Mouse (Mus musculus) retina, adult 2 months (tissue): Measurements from ENCODE around the gene Pard3b.
"Not testable (repeated sequence)": the region's sequence is repeated elsewhere in the genome, so short reads cannot be mapped to it uniquely, and the experiment has no call there.

Experiments used
- DNase-seq: peaks from one replicate; pipeline ENCODE4 v3.0.0-alpha.2; 2012; ENCODE audit warnings: low read depth, low spot score

Pard3b gene

DNA sequence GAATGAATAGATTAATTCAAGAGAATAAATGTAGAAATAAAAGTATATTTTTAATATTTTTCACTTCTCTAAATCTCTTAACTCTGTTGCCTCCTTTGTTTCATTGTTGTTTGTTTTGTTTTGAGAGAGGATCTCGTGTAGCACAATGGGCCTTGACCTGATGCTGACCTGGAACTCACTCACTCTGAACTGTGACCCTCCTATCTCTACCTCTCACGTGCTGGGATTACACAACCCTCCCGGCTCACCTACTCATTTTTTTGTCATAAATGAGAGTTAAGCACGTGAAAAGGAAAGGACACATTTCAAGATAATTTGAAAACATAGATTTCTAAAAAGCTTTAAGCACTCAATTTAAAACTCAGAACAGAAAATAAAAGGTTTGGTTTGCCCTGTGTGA lies 928.0 kb downstream of the Pard3b start:
- DNase-seq: no peak

DNA sequence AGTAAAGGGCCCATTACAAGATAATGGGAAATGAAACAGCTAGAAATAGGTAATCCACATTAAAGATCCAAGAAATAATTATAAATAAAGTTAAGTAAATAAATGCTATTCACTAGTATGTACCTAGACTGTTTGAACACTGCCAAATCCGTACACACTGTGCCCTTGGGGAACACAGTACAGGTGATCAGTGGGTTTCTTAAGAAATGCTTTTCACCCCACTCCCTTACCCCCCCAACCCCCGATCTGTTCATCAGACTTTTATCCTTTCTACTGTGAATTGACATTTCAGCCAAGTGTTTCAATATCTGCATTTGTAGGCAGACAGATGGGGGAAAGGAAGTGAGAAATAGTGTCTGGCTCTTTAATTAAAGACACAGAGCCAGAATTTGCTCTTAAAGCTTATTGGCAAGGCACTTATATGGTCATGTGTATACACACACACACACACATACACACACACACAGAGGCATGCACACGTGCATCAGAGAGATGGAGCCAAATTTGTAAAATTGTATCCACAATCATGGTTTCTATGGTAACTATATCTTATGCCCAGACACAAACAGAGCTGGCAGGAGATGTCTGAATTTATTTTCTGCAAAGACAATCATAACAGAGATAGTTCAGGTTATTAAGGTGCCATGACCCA lies 938.4 kb downstream of the Pard3b start:
- no peak for DNase-seq

DNA sequence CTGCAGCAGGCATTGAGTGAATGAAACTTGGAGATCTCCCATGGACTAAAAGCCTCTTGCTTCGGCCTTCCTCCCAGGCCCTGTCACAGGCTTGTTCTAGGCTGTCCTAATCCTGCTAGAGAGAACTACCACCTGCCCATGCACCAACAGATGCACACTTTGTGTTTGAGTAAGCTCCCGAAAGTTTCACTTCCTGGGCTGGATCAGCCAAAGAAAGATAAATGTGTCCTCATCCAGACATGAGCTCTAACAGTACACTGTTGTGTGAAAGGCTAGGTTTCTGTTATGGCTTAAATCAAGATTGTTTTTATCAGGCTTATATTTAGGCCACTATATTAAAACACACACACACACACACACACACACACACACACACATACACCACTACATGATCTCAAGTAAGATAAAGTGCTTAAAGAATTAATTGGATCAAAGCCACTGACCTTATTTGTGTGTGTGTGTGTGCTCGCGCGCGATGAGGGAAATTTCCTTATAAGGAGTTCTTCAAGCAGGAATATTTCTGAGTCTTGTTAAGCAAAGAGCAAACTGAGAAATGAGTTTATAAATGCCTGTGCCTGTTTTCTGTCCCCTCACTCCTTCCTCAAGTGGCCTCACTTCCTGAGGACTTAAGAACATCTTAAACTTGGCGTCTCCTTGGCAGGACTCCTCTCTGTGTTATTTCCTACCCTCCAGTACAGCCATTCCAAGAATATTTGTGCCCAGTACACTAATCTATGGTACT lies 940.6 kb downstream of the Pard3b start:
- no peak for DNase-seq

DNA sequence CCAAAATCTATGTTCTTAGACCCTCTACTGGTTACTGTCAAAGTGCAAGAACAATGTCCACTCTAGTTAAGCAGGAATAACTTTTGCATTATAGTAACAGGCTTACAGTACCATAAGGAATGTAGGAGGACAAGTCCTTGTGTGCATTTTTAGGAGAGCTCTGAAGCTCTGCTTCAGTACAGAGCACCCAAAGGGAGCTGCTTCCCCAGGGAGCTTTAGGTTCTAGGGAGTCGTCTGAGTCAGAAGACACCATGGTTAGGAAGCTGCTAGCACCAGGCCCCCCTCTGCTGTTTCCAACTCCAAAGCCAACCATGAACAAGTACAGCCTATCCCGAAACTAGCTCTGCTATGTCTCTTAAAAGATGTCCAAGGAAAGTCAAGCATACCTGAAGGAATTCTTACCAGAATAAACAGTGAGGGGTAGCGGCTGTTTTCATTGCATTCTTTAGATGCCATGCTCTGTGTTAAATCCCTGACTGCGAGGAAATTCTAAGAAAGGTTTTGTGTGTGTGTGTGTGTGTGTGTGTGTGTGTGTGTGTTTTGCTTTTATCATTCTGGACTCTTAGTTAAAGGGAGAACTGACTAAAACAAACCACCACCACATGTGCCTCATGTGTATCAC lies 941.8 kb downstream of the Pard3b start:
- no peak for DNase-seq

DNA sequence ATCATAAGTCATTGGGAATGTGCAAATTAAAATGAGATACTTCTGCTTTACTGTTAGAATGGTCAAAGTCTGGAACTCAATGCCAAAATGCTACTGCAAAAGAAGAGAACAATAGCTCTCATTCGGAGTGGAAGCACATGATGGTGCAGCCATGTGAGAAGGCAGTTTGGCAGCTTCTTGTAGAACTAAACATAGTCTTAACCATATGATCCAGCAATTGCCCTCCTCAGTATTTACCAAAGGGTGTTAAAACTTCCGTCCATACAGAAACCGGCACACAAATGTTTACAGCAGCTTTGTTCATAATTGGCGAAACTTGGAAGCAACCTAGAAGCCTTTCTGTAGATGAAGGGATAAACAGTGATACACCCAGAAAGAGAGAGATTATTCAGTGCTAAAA lies 943.9 kb downstream of the Pard3b start:
- no peak for DNase-seq

DNA sequence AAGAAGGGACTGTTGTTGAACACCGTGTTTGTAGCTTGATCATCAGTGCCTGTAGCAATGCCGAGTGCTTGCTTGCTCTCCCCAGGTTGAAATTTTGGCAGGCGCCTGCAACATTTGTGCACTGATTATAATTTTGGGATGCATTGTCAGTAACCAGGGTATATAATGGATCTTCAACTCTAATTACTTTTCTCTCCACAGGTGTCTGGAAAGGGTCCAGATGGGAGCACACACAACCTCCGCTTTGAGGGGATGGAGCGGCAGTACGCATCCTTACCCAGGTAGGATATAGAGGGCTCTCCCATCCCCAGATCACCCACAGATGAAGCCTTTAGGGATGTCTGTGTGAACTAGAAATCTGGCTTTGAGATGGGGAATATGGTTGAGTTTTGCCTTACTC lies 948.9 kb downstream of the Pard3b start:
- DNase-seq: no peak

DNA sequence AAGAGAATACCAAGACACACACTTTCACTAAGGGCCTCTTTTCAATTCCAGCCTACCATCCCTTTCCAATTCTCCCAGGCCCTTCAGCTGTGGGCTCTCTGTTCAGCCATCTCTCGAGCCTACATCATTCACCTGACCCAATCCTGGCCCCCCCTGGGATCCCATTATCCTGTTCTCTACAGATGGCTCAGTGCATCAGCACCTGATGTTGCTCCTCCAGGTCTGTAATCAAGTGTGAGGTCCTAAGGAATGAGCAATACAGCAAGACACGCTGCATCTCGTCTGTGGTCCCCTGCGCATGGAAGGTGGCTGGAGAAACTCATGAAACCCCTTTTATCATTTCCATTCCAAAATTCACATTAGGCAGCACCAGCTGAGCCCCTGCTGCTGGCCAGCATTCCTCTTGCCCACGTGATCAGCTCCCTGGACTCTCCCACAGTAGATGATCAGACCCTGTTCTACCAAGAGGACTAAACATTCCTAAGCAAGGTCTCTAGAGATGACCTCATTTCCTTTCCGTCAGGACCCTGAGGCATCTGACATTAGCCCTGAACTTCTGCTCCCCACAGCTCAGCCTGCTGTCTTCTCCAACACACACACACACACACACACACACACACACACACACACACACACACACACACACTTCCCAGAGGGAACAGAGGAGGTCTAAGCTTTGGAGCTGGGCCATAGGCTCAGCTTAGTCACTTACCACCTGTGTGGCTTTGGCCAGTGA lies 952.8 kb downstream of the Pard3b start:
- no peak for DNase-seq

DNA sequence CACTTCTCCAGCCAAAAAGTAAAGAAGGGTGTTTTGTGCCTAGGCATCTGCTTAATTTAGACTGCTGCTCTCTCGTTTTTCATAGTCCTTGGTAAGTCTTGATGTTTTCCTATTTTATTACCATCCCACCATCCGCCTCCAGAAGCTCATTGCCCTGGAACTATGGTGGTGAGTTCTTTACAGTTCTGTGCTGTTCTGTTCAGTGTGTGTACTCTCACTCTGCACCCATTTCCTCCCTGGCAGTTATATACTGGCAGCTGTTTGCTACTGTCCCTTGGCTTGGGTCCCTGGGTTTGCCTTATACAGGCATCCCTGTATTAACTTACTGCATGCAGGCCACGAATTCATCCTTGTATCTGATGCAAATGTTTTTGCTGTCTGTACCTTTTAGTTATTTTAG lies 956.8 kb downstream of the Pard3b start:
- no peak for DNase-seq

DNA sequence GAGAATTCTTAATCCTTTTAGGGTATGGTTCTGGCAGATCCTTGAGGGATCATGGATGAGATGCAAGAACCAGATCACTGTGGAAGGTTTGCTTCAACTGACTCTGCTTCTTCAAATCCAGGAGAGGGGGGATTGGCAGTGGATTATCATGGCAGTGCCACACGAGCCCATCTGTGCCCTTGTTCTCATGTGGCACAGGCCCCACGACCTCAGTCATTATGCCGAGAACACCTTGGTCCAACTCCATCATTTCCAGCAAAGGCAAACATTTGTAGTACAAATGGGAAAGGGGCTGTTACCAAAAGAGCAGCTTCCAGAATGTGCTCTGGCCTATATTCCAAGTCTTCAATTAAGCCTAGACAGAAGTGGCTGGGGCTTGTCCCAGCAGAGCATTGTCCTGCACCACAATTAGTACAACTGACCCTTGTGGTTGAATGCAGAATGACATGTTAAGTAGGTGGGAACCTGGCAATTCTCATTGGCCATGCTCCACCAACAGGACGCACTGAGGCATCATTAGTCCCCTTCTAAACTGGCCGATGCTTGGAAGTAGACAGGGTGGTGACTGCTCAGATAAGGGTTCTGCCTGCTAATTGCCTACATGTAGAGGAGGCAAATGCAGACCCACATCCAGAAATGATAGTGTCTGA lies 959.3 kb downstream of the Pard3b start:
- DNase-seq: no peak

DNA sequence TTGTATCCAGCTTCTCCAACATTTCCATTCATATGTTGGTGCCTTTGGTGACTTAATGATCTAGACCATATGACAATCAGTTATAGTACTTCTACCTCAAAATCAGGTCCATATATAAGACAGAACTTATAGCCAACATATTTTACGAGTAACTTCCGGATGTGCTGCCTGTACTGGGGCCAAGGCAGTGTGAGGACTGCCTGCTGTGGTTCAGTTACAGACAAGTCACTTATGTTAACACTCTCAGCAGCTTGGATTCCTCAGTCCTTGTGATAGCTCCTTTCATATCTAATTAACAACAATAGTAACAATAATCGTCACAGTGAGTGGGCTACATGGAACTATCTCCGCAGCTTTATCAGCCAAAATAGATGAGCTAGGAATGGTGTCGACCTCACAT lies 959.9 kb downstream of the Pard3b start:
- DNase-seq: no peak

DNA sequence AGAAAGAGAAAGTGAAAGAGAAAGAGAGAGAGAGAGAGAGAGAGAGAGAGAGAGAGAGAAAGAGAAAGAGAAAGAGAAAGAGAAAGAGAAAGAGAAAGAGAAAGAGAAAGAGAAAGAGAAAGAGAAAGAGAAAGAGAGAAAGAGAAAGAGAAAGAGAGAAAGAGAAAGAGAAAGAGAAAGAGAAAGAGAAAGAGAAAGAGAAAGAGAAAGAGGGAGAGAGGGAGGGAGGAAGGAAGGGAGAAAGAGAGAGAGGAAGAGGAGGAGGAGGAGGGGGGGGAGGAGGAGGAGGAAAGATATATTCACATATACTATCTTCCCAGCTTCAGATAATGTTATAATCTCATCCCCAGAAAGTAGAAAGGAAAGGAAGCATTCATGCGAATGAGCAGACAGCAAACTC lies 966.0 kb downstream of the Pard3b start:
- not testable (repeated sequence) for DNase-seq

DNA sequence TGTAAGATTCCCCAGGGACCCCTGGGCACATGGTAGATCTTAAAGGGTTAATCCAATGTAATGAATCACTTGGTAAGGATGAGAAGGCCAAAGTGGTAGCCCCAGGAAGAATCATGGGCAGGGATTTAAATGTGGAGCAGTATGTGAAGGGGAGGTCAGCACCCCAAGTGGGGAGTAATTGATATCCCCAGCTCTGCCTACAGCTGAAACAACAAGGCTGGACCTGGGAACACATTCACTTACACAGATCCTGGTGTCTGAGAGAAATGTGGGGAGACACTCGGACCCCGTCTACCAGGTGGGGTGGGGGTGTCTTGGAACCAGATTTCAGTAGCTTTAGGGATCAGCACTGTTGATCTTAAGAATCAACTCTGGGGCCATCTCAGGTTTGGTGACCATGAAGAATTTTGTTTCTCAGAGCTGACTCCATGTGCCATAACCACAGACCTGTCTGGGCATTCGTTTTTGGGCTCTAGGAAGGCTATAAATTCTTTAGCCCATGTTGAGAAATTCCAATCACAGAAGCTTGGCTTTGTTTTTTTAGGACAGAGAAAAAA lies 979.6 kb downstream of the Pard3b start:
- no peak for DNase-seq

DNA sequence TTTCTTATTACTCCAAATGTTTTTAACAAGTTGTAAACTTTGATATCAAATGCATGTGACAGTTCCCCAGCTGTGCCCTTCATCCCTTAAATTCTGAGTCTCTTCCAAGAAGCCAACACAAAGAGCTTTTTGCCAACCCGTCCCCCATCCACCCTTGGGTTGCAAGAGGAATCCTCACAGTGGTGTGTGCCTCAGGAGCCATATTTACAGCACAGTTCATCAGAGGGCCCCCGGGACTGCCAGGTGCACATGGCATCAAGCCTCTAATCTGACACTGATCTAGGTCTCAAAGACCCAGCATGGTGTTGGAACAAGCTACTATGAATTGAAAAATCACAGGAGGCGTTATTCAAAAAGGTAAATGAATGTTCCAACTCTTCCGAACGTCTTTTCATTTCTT lies 980.8 kb downstream of the Pard3b start:
- DNase-seq: no peak

DNA sequence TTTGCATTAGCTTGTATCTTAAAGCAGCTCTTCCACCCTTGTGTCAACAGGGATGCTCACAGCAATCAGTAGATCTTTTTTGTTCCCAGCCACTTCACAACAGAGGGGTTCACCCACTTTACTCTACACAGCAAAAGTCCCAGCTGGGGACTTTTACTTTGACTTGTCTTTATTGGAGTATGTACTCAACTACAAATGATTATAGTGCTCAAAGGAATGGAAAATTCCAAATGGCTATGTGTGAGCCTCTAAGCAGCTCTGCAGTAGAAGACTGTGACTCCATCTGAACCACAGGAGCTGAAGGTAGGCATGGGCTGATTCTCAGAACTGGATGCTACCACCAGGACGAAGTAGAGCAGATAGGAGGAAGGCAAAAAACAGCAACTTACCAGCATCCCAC lies 983.8 kb downstream of the Pard3b start:
- DNase-seq: no peak

DNA sequence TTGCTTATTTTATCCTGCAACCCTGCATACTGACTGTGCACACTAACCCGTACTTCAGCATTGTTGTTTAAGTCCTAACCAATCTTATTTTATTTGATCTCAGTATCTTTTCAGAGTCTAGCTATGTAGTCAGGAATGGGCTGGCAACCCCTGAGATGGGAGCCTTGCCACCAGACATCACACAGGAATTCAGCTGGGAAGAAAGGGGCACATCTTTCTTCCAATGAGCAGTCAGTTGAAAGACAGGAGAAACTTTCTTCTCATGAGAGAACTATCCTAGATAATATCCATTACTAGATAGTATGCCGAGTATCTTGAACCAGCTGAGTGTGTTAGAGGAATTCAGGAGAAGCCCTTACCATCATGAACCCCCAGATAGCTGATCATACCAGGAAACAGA lies 985.5 kb downstream of the Pard3b start:
- no peak for DNase-seq

DNA sequence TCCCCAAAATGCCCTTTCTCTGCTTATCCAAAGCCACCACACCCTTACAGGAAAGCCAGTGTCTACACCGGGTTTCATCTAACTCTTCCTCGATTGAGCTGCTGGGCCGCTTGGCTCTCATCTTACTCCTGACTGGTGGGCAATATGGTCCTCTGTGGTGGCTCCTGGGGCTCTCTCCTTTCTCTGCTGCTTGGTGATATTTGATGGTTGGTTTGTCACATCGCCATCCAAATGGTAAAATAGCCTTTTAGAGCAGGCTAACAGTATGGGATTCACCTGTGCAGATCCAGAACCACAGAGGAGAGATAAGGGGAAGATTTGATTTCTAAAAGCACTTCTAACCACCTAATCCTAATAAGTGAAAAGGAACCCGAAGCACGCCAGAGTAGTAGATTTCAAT lies 986.2 kb downstream of the Pard3b start:
- no peak for DNase-seq

DNA sequence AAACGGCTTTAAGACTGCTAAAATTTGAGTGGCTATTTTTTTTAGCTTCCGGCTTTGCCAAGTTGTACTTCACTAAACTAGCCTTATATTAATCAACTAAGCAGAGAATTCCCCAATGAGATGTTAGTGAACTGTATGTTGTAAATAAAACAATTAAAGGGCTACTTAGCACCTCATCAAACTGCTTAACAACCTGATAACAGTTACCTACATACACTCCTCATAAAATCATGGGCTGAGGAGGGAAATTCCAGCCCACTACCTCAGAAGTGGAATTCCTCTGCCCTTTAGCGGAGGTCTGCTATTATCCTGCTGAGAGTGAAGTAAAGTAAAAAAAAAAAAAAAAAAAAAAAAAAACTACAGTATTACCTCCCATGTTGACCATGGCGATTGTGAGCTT lies 986.7 kb downstream of the Pard3b start:
- DNase-seq: no peak

DNA sequence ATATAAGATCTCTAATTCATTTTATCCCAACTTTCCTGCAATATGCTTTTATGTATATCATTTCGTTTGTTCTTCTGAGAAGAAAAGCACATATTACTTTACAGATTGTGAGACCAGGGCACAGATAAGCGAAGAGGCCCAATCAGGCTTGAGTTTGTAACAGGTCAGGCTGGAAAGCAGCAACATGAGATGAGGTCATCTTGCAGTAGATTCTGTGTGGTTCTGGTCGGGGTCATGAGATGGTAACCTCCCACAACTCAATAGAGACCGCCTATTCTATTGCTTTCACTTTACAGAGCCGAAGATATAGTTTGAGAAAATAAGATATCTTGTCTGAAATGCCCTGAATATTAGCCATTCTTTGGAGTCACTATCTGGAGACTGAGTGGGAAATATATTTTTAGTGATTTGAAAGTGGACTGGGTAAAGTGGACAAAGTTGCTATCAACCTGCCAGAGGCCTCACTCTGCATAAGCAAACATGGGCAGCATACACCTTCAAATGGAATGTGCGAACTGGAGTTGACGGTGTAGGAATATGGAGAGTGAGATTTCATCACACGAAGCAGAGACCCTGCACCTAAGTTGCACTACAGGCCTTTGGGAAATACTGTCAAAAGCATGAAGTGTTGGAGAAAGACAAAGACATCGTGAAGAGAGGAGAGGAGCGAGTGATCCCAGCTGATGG lies 987.3 kb downstream of the Pard3b start:
- DNase-seq: no peak

DNA sequence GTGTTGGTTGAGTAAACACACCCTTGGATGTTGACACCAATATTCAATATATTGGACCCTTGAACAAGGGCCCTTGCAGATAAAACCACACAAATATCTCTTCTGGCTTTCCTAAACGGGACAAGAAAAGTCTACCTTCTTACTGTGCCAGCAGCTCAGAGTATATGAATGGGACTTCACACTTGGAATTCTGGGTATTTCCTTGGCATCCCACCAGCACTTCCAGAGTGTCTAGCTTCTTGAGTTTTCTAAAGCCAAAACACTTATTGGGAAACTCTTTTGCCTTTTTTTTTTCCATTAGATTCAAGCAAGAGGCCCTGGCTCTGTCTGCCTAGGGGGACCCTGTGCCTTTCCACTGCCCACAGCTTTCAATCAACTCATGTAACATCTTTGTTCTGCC lies 991.3 kb downstream of the Pard3b start:
- no peak for DNase-seq

DNA sequence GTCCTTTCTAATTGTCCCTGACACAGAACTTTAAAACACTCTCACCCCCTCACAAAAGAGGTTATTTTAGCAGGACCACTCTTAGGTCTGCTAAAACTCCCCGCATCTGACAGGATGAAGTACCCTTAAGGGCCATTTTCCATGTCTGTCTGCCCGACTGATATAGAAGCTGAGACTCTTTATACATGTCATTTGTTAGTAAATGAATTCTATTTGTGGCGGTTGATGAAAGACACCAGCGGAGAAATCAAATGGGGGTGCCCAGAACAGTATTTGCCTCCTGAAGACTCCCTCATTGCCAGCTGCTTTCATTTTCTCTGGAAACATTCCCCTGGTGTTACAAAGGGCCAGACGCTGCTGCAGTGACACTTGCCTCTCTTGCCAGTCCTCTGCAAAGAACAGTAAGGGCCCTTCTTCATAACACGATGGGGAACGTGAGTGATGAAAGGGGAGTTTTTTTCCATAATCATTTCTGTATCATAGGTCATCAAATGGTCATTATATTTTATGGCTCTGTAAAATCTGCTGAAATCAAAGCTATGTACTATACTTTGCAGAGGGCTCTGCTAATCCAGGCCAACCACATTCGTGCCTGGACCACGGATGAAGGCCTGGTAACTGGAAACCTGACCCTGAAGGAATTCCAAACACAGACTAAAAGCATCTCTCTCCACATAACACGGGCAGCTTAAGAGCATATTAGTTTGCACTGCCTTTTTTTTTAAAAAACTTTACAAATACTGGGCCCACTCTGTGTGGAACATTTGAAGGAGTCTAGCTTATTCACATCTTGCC lies 993.1 kb downstream of the Pard3b start:
- DNase-seq: no peak
